Mouse (Mus musculus) embryonic facial prominence, embryonic 13.5 days (tissue): ENCODE data around the gene Cd244a. TPM values are rescaled to one million over a fixed set of nuclear protein-coding genes. Genes with fewer than 3 reads are reported as not detected.

Experiments used
- ATAC-seq: fragments of 200-750 bp; cut with Nextera tagmentation; 2 replicates; pipeline ENCODE4 v1.8.0; 2017; ENCODE audit warnings: low read depth; ENCODE audit not compliant: insufficient number of reproducible peaks, insufficient read depth, low FRiP score, low TSS enrichment
- H3K27ac ChIP-seq: fragments of 300-500 bp; sonication (generic); 2 replicates; pipeline ENCODE4 v1.5.1; 2015; ENCODE audit warnings: moderate library complexity, mild to moderate bottlenecking, inconsistent platforms
- H3K27me3 ChIP-seq: fragments of 300-500 bp; sonication (generic); 2 replicates; pipeline ENCODE4 v1.6.1; 2015; ENCODE audit warnings: mild to moderate bottlenecking, inconsistent platforms
- H3K36me3 ChIP-seq: fragments of 300-500 bp; sonication (generic); 2 replicates; pipeline ENCODE4 v1.6.1; 2015; ENCODE audit warnings: mild to moderate bottlenecking, inconsistent platforms
- H3K4me1 ChIP-seq: fragments of 300-500 bp; sonication (generic); 2 replicates; pipeline ENCODE4 v1.6.1; 2015; ENCODE audit warnings: inconsistent platforms
- H3K4me2 ChIP-seq: fragments of 300-500 bp; sonication (generic); 2 replicates; pipeline ENCODE4 v1.6.1; 2015; ENCODE audit warnings: moderate library complexity, mild to moderate bottlenecking, inconsistent platforms
- H3K4me3 ChIP-seq: fragments of 300-500 bp; sonication (generic); 2 replicates; pipeline ENCODE4 v1.5.1; 2015; ENCODE audit warnings: mild to moderate bottlenecking, inconsistent platforms
- H3K9ac ChIP-seq: fragments of 300-500 bp; sonication (generic); 2 replicates; pipeline ENCODE4 v1.6.1; 2015; ENCODE audit warnings: mild to moderate bottlenecking, inconsistent platforms
- H3K9me3 ChIP-seq: fragments of 300-500 bp; sonication (generic); 2 replicates; pipeline ENCODE4 v1.6.1; 2016; ENCODE audit warnings: inconsistent platforms
- WGBS: fragments of 180-500 bp; shearing (Covaris S2); methylation state at CpG from one replicate; pipeline ENCODE4 v1.1.7; 2015; ENCODE audit warnings: mixed read lengths; 5-methylcytosine and 5-hydroxymethylcytosine counted together
- polyA plus RNA-seq: library from polyadenylated mRNA; unstranded; fragments of >200 nt; fragmentation: Nextera tagmentation; extraction: Ambion mirVana; gene quantifications from 2 replicates; pipeline ENCODE4 v1.2.1, GENCODE M21; 2015

The Cd244a gene
- polyA plus RNA-seq, 1 experiment from 2014 or later: not detected

DNA sequence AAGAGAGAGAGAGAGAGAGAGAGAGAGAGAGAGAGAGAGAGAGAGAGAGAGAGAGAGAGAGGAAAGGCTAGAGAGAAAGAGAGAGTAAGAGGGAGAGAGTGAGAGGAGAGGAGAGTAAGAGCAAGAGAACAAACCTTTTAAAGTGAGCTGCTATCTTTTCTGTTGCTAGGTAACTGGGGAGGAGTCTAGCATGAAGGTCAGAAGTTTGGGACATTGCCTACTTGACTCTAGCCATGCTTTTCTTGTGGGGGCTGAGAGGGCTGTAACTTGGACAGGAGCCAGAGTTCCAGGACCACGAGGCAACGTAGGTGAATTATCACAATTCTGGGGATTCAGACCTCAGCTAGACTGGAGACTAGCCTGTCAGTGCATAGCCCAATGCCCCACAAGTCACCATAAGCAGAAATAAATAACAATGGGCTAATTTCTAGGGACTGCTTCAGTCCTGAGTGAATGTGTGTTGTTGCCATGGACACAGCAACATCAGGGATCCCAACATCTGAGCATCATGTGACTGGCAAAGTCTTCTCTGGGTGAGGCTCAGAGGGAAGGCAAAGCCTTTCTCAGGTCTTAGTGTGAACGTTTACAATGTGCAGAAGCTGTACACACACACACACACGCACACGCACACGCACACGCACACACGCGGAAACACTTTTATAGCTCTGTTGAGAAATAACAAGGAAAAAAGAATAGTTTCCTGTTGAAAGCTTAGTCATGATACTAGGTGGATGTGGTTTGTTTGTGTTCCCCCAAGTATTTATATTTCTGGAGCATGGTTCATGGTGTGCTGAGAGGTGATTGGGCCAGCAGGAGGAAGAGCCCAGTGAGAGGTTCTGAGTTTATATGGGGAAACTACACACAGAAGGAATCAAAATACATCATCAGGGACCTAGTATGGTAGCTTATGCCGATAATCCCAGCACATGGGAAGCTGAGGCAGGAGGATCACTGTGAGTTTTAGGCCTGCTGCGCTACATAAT lies 5.3 kb upstream of the Cd244a start:
- H3K27ac ChIP-seq: no peak overlapping the region
- no peaks in the 10 kb centered on the region for H3K4me1 ChIP-seq
- H3K27me3 ChIP-seq: no peaks in the 10 kb centered on the region
- 0 out of 2 replicates have a peak, but pooled peaks cover 4% of the 10 kb centered on the region for H3K9me3 ChIP-seq
- H3K4me2 ChIP-seq: no peak overlapping the region
- 82% methylated on average over 11 of the region's 11 CpGs for WGBS
- no peaks in the 10 kb centered on the region for H3K36me3 ChIP-seq
- no peak overlapping the region for H3K4me3 ChIP-seq
- no peak for ATAC-seq
- no peak overlapping the region for H3K9ac ChIP-seq

DNA sequence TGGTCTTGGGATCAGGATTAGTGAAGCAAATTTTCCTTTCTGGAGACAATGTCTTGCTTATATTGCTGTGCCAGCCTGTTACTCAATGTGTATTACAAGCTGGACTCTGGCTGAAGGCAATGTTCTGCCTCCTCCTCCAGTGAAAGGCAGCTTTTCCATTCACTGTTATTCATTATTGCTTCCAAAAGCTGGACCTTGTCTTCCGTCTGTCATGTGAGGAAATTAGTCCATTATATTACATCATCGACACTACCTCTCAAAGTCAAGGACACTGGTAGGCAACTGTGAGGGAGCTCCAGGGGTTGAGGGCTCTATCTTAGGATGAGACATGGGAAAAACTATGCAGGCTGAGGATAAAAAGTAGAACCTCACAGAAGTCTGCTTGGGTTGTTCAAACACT lies 2.6 kb upstream of the Cd244a start:
- 89% methylated on average over 2 of the region's 2 CpGs for WGBS
- Histone ChIP-seq H3K9ac (no peak overlapping the region), H3K9me3 (no peaks in the 10 kb centered on the region), H3K27me3 (no peaks in the 10 kb centered on the region), H3K4me3 (no peak overlapping the region), H3K4me2 (no peak overlapping the region), H3K27ac (no peak overlapping the region), H3K36me3 (no peaks in the 10 kb centered on the region), H3K4me1 (no peaks in the 10 kb centered on the region)
- ATAC-seq: no peak

DNA sequence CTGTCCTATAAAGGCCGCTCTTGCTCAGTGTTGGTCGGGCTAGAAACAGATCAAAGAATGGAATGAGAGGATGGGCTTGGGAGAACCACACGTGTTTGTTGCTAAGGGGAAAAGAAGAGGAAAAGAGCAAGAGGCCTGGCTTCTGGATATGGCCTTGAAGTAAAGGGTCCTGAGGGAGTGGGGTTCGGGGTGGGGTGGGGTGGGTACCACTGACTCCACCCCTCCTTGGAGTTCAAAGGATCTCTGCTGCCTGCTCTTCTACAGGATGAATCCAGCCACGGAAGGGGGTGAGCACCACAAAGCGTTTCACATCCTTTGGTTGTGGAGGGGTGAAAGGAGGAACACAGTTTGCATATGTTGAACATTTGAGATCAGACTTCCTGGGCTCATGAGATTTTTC lies 586 bp upstream of the Cd244a start:
- no peak for ATAC-seq
- Histone ChIP-seq H3K4me1 (no peaks in the 10 kb centered on the region), H3K36me3 (no peaks in the 10 kb centered on the region), H3K4me2 (no peak overlapping the region), H3K27ac (no peak overlapping the region), H3K9ac (no peak overlapping the region), H3K27me3 (no peaks in the 10 kb centered on the region), H3K4me3 (no peak overlapping the region), H3K9me3 (no peaks in the 10 kb centered on the region)
- 73% methylated on average over 6 of the region's 6 CpGs for WGBS

DNA sequence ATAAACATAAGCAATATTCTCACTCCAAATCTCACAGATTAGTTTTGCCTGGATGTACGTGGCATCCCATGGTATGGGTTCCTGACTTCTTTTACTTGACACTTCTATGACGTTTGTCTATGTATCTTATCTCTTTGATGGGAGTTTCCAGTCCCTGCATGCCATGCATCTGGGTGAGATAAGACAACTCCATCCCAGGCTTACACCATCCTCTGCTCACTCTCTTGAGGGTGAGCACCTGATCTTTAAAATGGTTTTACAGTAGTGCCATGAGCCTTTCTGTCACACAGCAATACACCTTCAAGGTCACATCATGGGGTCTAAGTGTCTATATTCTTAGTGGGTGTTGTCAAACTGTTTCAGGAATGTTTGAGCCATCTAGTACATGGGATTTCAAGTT lies 1.3 kb downstream of the Cd244a start:
- H3K4me2 ChIP-seq: no peak overlapping the region
- ATAC-seq: no peak
- H3K27me3 ChIP-seq: no peaks in the 10 kb centered on the region; the same call in 1 of the 2 replicates
- no peaks in the 10 kb centered on the region for H3K9me3 ChIP-seq
- no peak overlapping the region for H3K27ac ChIP-seq
- H3K9ac ChIP-seq: no peak overlapping the region
- WGBS: 77% methylated on average over 2 of the region's 2 CpGs
- no peak overlapping the region for H3K4me3 ChIP-seq
- no peaks in the 10 kb centered on the region for H3K36me3 ChIP-seq
- no peaks in the 10 kb centered on the region for H3K4me1 ChIP-seq

DNA sequence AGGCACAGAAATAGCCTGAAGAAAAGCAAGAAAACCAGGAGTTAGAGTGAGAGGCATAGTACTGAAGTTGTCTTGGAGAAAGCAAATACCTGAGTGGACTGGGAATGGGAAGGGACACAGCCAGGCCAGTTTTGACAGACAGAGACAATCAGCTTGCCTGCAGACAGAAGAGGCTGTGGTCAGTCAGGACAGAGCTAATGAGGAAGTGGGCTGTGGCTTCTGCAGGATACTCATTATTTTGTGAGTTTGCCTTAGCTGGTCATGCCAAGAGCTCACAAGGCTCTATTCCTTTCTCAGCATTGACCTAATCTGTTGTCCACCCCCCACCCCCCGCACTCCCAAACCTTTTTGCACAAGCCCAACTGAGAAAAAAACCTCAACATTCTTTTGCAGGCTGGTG lies 2.2 kb downstream of the Cd244a start:
- Histone ChIP-seq H3K27me3 (no peaks in the 10 kb centered on the region; the same call in 1 of the 2 replicates), H3K4me1 (no peaks in the 10 kb centered on the region), H3K9me3 (no peaks in the 10 kb centered on the region), H3K36me3 (no peaks in the 10 kb centered on the region), H3K4me2 (no peak overlapping the region), H3K27ac (no peak overlapping the region), H3K4me3 (no peak overlapping the region), H3K9ac (no peak overlapping the region)
- WGBS: 80% methylated on average over 1 of the region's 1 CpGs
- no peak for ATAC-seq

DNA sequence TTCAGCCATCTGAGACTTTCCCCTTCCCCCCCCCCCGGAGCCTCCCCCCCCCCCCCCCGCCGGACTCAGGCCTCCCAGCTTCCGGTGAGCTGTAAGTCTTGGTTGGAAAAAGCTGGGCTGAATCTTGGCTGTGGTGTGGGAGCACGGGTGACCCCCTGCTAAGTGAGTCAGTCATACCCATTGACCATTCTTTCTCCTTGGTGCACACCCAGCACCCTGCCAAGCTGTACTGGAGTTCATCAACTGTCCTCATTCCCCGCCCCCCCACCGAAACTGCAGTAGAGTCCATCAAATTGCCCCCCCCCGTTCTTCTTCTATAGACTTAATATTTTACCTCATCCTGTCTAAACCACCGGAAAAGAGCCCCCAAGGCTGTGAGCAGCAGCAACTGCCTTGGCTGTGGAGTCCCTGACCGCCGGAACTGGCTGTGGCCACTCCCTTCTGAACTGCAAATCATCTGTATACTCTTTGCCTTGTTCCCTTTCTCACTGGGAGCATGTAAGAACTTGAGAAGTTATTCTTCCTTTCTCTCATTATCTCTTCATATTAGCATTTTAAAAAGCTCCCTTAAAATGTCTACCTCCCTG lies 2.7 kb downstream of the Cd244a start:
- Histone ChIP-seq H3K9me3 (no peaks in the 10 kb centered on the region), H3K9ac (no peak overlapping the region), H3K36me3 (no peaks in the 10 kb centered on the region), H3K27me3 (no peaks in the 10 kb centered on the region; the same call in 1 of the 2 replicates), H3K4me3 (no peak overlapping the region), H3K4me1 (no peaks in the 10 kb centered on the region), H3K27ac (no peak overlapping the region), H3K4me2 (no peak overlapping the region)
- WGBS: 72% methylated on average over 8 of the region's 11 CpGs
- no peak for ATAC-seq

DNA sequence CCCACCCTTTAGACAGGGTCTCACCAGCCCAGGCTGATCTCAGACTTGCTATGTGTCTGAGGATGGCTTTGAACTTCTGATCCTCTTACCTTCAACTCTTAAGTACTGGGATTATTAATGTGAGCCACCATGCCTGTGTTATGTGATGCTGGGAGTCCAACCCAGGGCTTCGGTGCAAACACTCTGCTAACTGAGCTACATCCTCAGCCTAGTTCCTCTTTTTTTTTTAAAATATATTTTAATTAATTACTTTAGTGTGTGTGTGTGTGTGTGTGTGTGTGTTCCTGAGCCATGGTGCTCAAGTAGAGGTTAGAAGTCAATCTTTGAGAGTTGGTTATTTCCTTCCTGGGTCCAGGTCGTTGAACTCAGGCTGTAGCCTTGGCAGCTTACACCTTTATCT lies 4.0 kb downstream of the Cd244a start:
- Histone ChIP-seq H3K27ac (no peak overlapping the region), H3K4me1 (no peaks in the 10 kb centered on the region), H3K9me3 (no peaks in the 10 kb centered on the region), H3K4me3 (no peak overlapping the region), H3K36me3 (no peaks in the 10 kb centered on the region), H3K27me3 (no peaks in the 10 kb centered on the region; the same call in 1 of the 2 replicates), H3K4me2 (no peak overlapping the region), H3K9ac (no peak overlapping the region)
- WGBS: 79% methylated on average over 2 of the region's 2 CpGs
- no peak for ATAC-seq

DNA sequence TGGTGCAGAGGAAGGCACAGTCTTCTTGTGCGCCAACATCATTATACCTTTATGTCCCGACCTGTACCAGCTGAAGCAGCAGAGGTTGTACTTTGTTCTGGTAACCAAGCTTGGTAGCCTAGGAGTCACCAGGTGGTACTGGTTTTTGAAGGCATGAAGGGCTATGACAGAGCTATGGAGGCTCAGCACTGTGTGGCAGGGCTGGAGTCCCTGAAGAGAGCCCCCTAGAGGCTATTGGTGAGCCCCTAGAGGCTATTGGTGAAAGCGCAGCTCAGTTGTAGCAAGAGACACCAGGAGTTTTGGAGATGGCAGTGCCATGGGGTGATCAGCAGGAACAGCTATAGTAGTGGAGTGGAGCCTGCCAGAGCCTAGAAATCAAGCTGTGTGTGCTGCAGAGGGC lies 5.3 kb downstream of the Cd244a start:
- Histone ChIP-seq H3K27me3 (no peaks in the 10 kb centered on the region; the same call in 1 of the 2 replicates), H3K9ac (no peak overlapping the region), H3K4me2 (no peak overlapping the region), H3K36me3 (no peaks in the 10 kb centered on the region), H3K27ac (no peak overlapping the region), H3K4me3 (no peak overlapping the region), H3K4me1 (no peaks in the 10 kb centered on the region), H3K9me3 (no peaks in the 10 kb centered on the region)
- 56% methylated on average over 3 of the region's 3 CpGs for WGBS
- ATAC-seq: no peak

DNA sequence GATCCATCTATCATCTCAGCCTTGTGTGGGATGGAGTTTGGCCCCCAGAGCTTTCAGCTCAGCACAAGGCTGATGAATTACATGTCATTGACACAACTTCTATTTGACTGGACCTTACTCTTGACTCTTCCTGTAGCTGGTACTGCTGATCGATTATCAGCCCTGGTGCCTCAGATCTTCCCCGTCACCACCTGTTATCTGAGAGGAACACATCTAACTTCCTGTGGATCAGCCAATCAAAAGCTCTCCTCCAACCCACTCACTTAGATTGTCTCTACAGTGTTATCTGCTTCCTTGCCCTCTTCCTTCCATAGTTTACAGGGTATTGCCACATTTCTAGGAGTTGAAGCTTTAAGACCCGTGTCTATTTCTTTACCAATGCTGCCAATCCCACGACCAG lies 6.9 kb downstream of the Cd244a start:
- Histone ChIP-seq H3K9me3 (no peaks in the 10 kb centered on the region), H3K27ac (no peak overlapping the region), H3K4me3 (no peak overlapping the region), H3K4me1 (no peaks in the 10 kb centered on the region), H3K27me3 (no peaks in the 10 kb centered on the region; the same call in 1 of the 2 replicates), H3K9ac (no peak overlapping the region), H3K4me2 (no peak overlapping the region), H3K36me3 (no peaks in the 10 kb centered on the region)
- no peak for ATAC-seq
- 71% methylated on average over 4 of the region's 4 CpGs for WGBS

DNA sequence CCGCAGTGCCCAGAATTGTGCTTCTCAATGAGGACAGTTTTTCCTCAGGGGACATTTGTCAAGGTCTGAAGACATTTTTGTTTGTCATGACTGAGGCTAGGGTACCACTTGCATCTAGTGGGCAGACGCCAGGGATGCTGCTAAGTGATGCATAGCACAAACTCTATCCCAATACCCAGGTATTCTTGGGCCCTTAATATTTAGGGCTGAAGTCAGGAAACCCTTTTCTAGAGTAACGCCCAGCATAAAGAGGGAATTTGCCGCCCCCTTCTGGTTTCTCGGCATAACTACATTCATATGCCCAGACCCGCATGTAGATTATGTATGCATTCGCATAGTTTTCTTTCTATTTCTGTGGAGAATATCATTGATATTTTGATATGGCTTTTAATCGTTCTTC lies 7.8 kb downstream of the Cd244a start:
- no peaks in the 10 kb centered on the region for H3K4me1 ChIP-seq
- H3K4me2 ChIP-seq: no peak overlapping the region
- WGBS: 23% methylated on average over 8 of the region's 8 CpGs
- no peak overlapping the region for H3K9ac ChIP-seq
- H3K9me3 ChIP-seq: no peaks in the 10 kb centered on the region
- no peaks in the 10 kb centered on the region; the same call in 1 of the 2 replicates for H3K27me3 ChIP-seq
- H3K27ac ChIP-seq: no peak overlapping the region
- no peak for ATAC-seq
- H3K4me3 ChIP-seq: no peak overlapping the region
- H3K36me3 ChIP-seq: no peaks in the 10 kb centered on the region

DNA sequence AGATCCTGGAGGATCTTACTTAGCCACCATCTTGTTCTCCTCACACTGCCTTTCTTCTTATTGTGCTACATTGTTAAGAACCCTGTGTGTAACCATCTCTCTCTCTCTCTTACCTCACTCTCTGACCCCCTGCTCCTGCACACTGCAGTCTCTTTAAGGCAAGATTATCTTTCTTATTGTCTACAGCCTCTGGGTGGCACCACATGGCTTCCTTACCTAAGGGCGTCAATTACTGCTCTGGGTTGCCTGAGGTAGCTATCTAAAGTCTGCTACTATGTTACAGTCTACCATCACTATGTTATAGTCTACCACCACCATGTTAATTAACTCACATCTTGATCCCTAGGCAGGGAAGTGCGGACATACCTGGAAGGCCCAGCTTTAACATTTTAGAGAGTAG lies 9.4 kb downstream of the Cd244a start:
- WGBS: 59% methylated on average over 2 of the region's 2 CpGs
- no peak overlapping the region for H3K4me3 ChIP-seq
- H3K27me3 ChIP-seq: no peaks in the 10 kb centered on the region; the same call in 1 of the 2 replicates
- H3K4me2 ChIP-seq: no peak overlapping the region
- H3K9ac ChIP-seq: no peak overlapping the region
- H3K4me1 ChIP-seq: no peaks in the 10 kb centered on the region
- H3K27ac ChIP-seq: no peak overlapping the region
- H3K36me3 ChIP-seq: no peaks in the 10 kb centered on the region
- H3K9me3 ChIP-seq: no peaks in the 10 kb centered on the region
- ATAC-seq: no peak

DNA sequence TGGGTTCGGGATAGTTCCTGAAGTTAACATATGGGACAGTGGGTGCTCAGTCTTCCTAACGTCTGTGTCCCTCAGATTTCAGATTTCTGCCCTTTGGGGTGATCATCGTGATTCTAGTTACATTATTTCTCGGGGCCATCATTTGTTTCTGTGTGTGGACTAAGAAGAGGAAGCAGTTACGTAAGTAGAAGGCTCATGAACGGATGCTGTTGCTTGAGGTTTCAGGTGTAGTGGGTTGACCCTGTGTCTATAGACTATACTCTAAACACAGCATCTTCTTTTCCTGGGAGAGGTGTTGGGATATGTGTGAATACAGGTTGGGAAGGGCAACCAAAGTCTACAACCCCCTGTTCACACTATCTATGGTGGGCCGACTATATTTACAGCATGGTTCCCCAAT lies 18.2 kb downstream of the Cd244a start:
- Histone ChIP-seq H3K27ac (no peak overlapping the region), H3K27me3 (no peaks in the 10 kb centered on the region), H3K4me1 (no peaks in the 10 kb centered on the region), H3K9ac (no peak overlapping the region), H3K36me3 (no peaks in the 10 kb centered on the region), H3K4me2 (no peak overlapping the region), H3K9me3 (no peaks in the 10 kb centered on the region), H3K4me3 (no peak overlapping the region)
- 84% methylated on average over 7 of the region's 7 CpGs for WGBS
- ATAC-seq: no peak
